Mouse (Mus musculus): ENCODE measurements around the gene Nlrp3.

- TF ChIP-seq ZC3H11A (IDR thresholded peaks at IDR 0.05; ENCODE audit: borderline replicate concordance, low read depth, low read length) (no peak), CHD2 (IDR thresholded peaks at IDR 0.05; ENCODE audit: low read depth, low read length) (no peak)
These were observed 23.9 kb upstream of the Nlrp3 start for GRCm38 (mm10) chr11:59517441-59517840.

Data from ES-E14 (cell line).